Mouse (Mus musculus) forebrain, embryonic 16.5 days (tissue): ENCODE results near the gene Tsfm. TPM values are rescaled to one million over a fixed set of nuclear protein-coding genes. Genes with fewer than 3 reads are reported as not detected.

Experiments used
- ATAC-seq: fragments of 200-750 bp; cut with Nextera tagmentation; 2 replicates; pipeline ENCODE4 v1.8.0; 2017; ENCODE audit warnings: mild to moderate bottlenecking, moderate library complexity
- H3K27ac ChIP-seq: fragments of 300-500 bp; sonication (generic); 2 replicates; pipeline ENCODE4 v1.5.1; 2014; ENCODE audit warnings: low read length, control low read depth
- H3K27me3 ChIP-seq: fragments of 300-500 bp; sonication (generic); replicated peaks from 2 replicates; pipeline ENCODE4 v1.6.1; 2014; ENCODE audit warnings: low read length; ENCODE audit not compliant: control insufficient read depth, insufficient read depth
- H3K36me3 ChIP-seq: fragments of 300-500 bp; sonication (generic); 2 replicates; pipeline ENCODE4 v1.6.1; 2014; ENCODE audit not compliant: control insufficient read depth, insufficient read depth
- H3K4me1 ChIP-seq: fragments of 300-500 bp; sonication (generic); replicated peaks from 2 replicates; pipeline ENCODE4 v1.6.1; 2014; ENCODE audit warnings: low read length; ENCODE audit not compliant: control insufficient read depth, insufficient read depth
- H3K4me2 ChIP-seq: fragments of 300-500 bp; sonication (generic); 2 replicates; pipeline ENCODE4 v1.6.1; 2014; ENCODE audit warnings: mild to moderate bottlenecking, low read length, control low read depth
- H3K4me3 ChIP-seq: fragments of 300-500 bp; sonication (generic); replicated peaks from 2 replicates; pipeline ENCODE4 v1.5.1; 2014; ENCODE audit warnings: mild to moderate bottlenecking, low read length, control low read depth
- H3K9ac ChIP-seq: fragments of 300-500 bp; sonication (generic); replicated peaks from 2 replicates; pipeline ENCODE4 v1.6.1; 2014; ENCODE audit warnings: low read depth, low read length, control low read depth
- H3K9me3 ChIP-seq: fragments of 300-500 bp; sonication (generic); 2 replicates; pipeline ENCODE4 v1.6.1; 2016; ENCODE audit warnings: low read length; ENCODE audit not compliant: control insufficient read depth
- WGBS: fragments of 180-500 bp; shearing (Covaris S2); extraction: QIAGEN DNeasy Blood & Tissue Kit; methylation state at CpG from one replicate; pipeline ENCODE4 v1.1.7; 2014; 5-methylcytosine and 5-hydroxymethylcytosine counted together
- polyA plus RNA-seq: library from polyadenylated mRNA; unstranded; fragments of >200 nt; fragmentation: Nextera tagmentation; extraction: Ambion mirVana; gene quantifications from 2 replicates; pipeline ENCODE4 v1.2.1, GENCODE M21; 2015

Gene Tsfm
- polyA plus RNA-seq, 1 experiment from 2014 or later, result 66.0 TPM

GRCm38 (mm10) chr10:127036273-127036672, 5.6 kb upstream of the Tsfm start:
- Histone ChIP-seq H3K9ac (no peak overlapping the region), H3K27ac (no peak overlapping the region)
- WGBS, result 80% methylated on average over 12 of the region's 12 CpGs

GRCm38 (mm10) chr10:127033301-127033741, 2.7 kb upstream of the Tsfm start:
- Histone ChIP-seq H3K4me2 (no peak overlapping the region), H3K27me3 (no peaks in the 10 kb centered on the region), H3K4me1 (peaks cover 6% of the 10 kb centered on the region), H3K27ac (no peak overlapping the region), H3K36me3 (no peaks in the 10 kb centered on the region), H3K4me3 (no peak overlapping the region), H3K9ac (no peak overlapping the region), H3K9me3 (no peaks in the 10 kb centered on the region)
- WGBS, result 79% methylated on average over 8 of the region's 8 CpGs
- ATAC-seq, result no peak

More at GRCm38 (mm10) chr10:127036273-127036672, 5.6 kb upstream of the Tsfm start:
- H3K4me1 ChIP-seq, result peaks cover 4% of the 10 kb centered on the region
- no peak overlapping the region for H3K4me2 ChIP-seq
- H3K27me3 ChIP-seq, result 0 out of 2 replicates have a peak, but pooled peaks cover 2% of the 10 kb centered on the region
- no peaks in the 10 kb centered on the region for H3K9me3 ChIP-seq
- H3K36me3 ChIP-seq, result no peaks in the 10 kb centered on the region
- no peak for ATAC-seq
- no peak overlapping the region for H3K4me3 ChIP-seq

GRCm38 (mm10) chr10:127018422-127018821, 12.2 kb downstream of the Tsfm start:
- 58% methylated on average over 16 of the region's 16 CpGs for WGBS
- Histone ChIP-seq H3K27ac (no peak overlapping the region), H3K27me3 (no peaks in the 10 kb centered on the region), H3K36me3 (no peaks in the 10 kb centered on the region; the same call in 1 of the 2 replicates), H3K9me3 (no peaks in the 10 kb centered on the region), H3K4me3 (no peak overlapping the region), H3K4me1 (no peaks in the 10 kb centered on the region), H3K4me2 (no peak overlapping the region), H3K9ac (no peak overlapping the region)
- ATAC-seq, result no peak

- Histone ChIP-seq H3K9me3 (no peaks in the 10 kb centered on the region), H3K4me2 (no peak overlapping the region), H3K4me1 (no peaks in the 10 kb centered on the region), H3K27me3 (no peaks in the 10 kb centered on the region), H3K27ac (no peak overlapping the region), H3K4me3 (no peak overlapping the region), H3K9ac (no peak overlapping the region), H3K36me3 (no peaks in the 10 kb centered on the region; the same call in 1 of the 2 replicates)
- 19% methylated on average over 2 of the region's 2 CpGs for WGBS
- ATAC-seq, result no peak
These were observed 13.6 kb downstream of the Tsfm start for GRCm38 (mm10) chr10:127017071-127017470.

- Histone ChIP-seq H3K9me3 (no peaks in the 10 kb centered on the region), H3K4me2 (no peak overlapping the region), H3K4me3 (no peak overlapping the region), H3K4me1 (no peaks in the 10 kb centered on the region), H3K9ac (no peak overlapping the region), H3K27ac (no peak overlapping the region), H3K27me3 (no peaks in the 10 kb centered on the region), H3K36me3 (no peaks in the 10 kb centered on the region)
- no peak for ATAC-seq
- 64% methylated on average over 5 of the region's 5 CpGs for WGBS
These were observed 14.2 kb downstream of the Tsfm start for GRCm38 (mm10) chr10:127016488-127016887.

- H3K4me2 ChIP-seq, result no peak overlapping the region
- no peak overlapping the region for H3K4me3 ChIP-seq
- no peaks in the 10 kb centered on the region for H3K4me1 ChIP-seq
- H3K36me3 ChIP-seq, result no peaks in the 10 kb centered on the region
- H3K9ac ChIP-seq, result no peak overlapping the region
- H3K9me3 ChIP-seq, result no peaks in the 10 kb centered on the region
- 70% methylated on average over 7 of the region's 7 CpGs for WGBS
- no peak for ATAC-seq
- no peak overlapping the region for H3K27ac ChIP-seq
- H3K27me3 ChIP-seq, result no peaks in the 10 kb centered on the region
These were observed 26.8 kb downstream of the Tsfm start for GRCm38 (mm10) chr10:127003806-127004205.

- H3K9me3 ChIP-seq, result no peaks in the 10 kb centered on the region
- no peak overlapping the region for H3K4me3 ChIP-seq
- no peaks in the 10 kb centered on the region for H3K4me1 ChIP-seq
- WGBS, result 91% methylated on average over 8 of the region's 8 CpGs
- H3K9ac ChIP-seq, result no peak overlapping the region
- no peaks in the 10 kb centered on the region for H3K27me3 ChIP-seq
- no peak for ATAC-seq
- H3K27ac ChIP-seq, result no peak overlapping the region
- no peak overlapping the region for H3K4me2 ChIP-seq
- peaks cover 4% of the 10 kb centered on the region for H3K36me3 ChIP-seq
These were observed 27.3 kb downstream of the Tsfm start for GRCm38 (mm10) chr10:127003334-127003733.

GRCm38 (mm10) chr10:127002765-127003164, 27.9 kb downstream of the Tsfm start:
- ATAC-seq, result no peak
- Histone ChIP-seq H3K4me3 (no peak overlapping the region), H3K27me3 (no peaks in the 10 kb centered on the region), H3K9me3 (no peaks in the 10 kb centered on the region), H3K4me1 (no peaks in the 10 kb centered on the region), H3K27ac (no peak overlapping the region), H3K4me2 (no peak overlapping the region), H3K9ac (no peak overlapping the region), H3K36me3 (peaks cover 6% of the 10 kb centered on the region)
- WGBS, result 93% methylated on average over 5 of the region's 5 CpGs

- Histone ChIP-seq H3K9ac (no peak overlapping the region), H3K27me3 (no peaks in the 10 kb centered on the region), H3K4me2 (no peak overlapping the region), H3K4me3 (no peak overlapping the region), H3K4me1 (no peaks in the 10 kb centered on the region), H3K36me3 (peaks cover 6% of the 10 kb centered on the region), H3K9me3 (no peaks in the 10 kb centered on the region), H3K27ac (no peak overlapping the region)
- no peak for ATAC-seq
- WGBS, result 59% methylated on average over 1 of the region's 1 CpGs
These were observed 28.6 kb downstream of the Tsfm start for GRCm38 (mm10) chr10:127002056-127002455.

- Histone ChIP-seq H3K4me2 (no peak overlapping the region), H3K9ac (no peak overlapping the region), H3K36me3 (peaks cover 6% of the 10 kb centered on the region), H3K9me3 (no peaks in the 10 kb centered on the region), H3K4me3 (no peak overlapping the region), H3K27ac (no peak overlapping the region), H3K27me3 (no peaks in the 10 kb centered on the region), H3K4me1 (no peaks in the 10 kb centered on the region)
- no peak for ATAC-seq
- 88% methylated on average over 9 of the region's 9 CpGs for WGBS
These were observed 29.3 kb downstream of the Tsfm start for GRCm38 (mm10) chr10:127001297-127001696.
